Mouse (Mus musculus): Measurements from ENCODE around the gene Cdc25a. TPM values are rescaled to one million over a fixed set of nuclear protein-coding genes. Genes with fewer than 3 reads are reported as not detected.

Gene Cdc25a
- 1 to 10 TPM; 5.1 to 6.5 TPM for total RNA-seq (2021)
- long read RNA-seq, experiment 1, partial matches to known transcripts, result 0 of 3 reads
- long read RNA-seq, experiment 1, other reads (novel, unspliced or antisense), result 2 of 3 reads
- long read RNA-seq, experiment 2, transcript Cdc25a-201 (15 exons, 3,632 nt), result major isoform, 5 of 7 reads
- long read RNA-seq, experiment 2, partial matches to known transcripts, result 0 of 7 reads
- long read RNA-seq, experiment 2, other reads (novel, unspliced or antisense), result 2 of 7 reads

- DNase-seq (ENCODE audit: low spot score in 2 of 2), result peak; percentile 95 to 98
Measured at GRCm38 (mm10) chr9:109874797-109875691, at the start of gene Cdc25a. Gene Cdc25a, plus strand, starts transcription at chr9:109875579.

DNA sequence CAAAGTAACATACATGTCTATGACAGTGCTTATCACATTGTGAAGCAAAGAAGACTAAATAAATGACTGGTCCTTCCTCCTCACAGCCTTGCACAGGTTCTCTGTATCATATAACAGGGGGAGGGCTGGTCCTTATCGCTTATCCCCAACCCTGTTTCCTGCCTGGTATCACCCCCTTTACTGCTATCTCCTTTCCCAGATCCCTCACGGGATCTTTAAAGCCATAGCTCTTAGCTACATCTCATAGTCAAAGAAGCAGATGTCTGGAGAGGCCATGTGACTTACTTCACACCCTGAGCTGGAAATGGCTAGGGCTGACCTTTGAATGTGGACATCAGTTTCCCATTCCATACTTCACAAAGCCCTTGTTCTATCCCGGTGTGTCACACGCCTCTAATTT lies 49.6 kb upstream of the Cdc25a start:
- no peak for DNase-seq (ENCODE audit: low spot score in 2 of 2)

DNA sequence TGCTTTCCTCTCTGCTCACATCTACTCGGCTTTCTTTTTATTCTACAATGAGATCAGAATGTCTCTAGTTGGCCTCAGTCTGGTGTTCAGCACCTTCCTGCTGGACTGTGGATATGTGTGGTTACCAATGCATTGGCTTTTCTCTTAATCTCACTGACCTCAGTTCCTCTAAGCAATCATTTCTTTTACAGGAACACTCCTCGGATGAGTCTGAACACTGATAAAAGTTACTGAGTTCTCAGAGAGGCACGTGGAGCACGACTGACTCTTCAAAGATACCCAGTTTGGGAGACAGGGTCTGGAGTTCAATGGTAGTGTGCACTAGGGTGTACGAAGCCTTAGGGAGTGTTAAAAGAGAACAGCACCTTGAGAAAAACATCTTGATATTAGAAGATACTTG lies 49.2 kb upstream of the Cdc25a start:
- no peak for DNase-seq (ENCODE audit: low spot score in 2 of 2)

GRCm38 (mm10) chr9:109832391-109833087 lies 42.8 kb upstream of the Cdc25a start, which contains the start of gene Nme6:
Gene Nme6, plus strand, starts transcription at chr9:109832749.
- peak; percentile 83 to 84 for DNase-seq (ENCODE audit: low spot score in 2 of 2)

GRCm38 (mm10) chr9:109833088-109833412 lies 42.3 kb upstream of the Cdc25a start:
- no peak for DNase-seq (ENCODE audit: low spot score in 2 of 2)

DNA sequence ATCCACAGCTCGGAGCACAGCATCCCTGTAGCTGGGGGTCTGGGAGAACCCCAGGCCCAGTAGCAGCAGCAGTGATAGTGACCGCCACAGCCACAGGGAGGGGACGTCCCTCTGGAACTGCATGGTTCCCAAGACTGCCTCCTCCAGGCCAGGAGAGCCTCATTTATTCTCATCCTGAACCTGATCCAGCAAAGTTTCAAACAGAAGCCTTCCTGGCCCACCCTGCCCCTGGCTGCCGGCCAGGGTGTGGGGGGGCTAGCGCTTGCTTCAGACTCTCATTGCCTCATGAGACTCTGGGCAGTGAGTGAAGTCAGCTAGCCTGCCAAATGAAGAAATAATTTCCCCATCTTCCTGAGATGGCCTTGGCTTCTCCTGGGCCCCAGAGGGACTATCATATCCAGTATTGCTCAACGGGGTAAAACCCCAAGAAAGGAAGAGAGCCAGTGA lies 26.0 kb upstream of the Cdc25a start, which contains the start of gene Camp:
Gene Camp, minus strand, starts transcription at position 306 of the 447 bp plus-strand sequence.
- DNase-seq (ENCODE audit: low spot score in 2 of 2), result no peak

- no peak for DNase-seq (ENCODE audit: low spot score in 2 of 2)
Measured at GRCm38 (mm10) chr9:109850099-109850498, 25.3 kb upstream of the Cdc25a start.

GRCm38 (mm10) chr9:109854341-109854740 lies 21.0 kb upstream of the Cdc25a start:
- DNase-seq (ENCODE audit: low spot score in 2 of 2), result no peak

DNA sequence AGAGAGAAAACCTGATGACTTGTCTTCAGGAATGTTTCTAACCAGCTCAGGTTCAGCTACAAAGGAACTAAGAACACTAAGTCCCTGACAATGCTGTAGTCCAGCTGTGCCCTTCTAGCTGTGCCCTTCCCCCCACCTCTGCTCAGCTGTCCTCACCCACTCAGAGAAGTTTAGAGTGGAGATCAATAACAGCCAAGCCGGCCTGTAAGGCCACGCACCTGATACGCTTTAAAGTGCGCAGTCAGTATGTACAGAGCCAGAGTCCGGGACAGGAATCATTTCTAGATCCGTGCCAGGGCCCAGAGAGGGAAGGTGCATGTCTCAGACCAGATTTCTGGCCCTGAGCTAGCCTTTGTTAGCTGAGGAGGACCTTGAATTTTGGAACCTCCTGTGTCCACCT lies 19.4 kb upstream of the Cdc25a start:
- DNase-seq (ENCODE audit: low spot score in 2 of 2), result no peak

DNA sequence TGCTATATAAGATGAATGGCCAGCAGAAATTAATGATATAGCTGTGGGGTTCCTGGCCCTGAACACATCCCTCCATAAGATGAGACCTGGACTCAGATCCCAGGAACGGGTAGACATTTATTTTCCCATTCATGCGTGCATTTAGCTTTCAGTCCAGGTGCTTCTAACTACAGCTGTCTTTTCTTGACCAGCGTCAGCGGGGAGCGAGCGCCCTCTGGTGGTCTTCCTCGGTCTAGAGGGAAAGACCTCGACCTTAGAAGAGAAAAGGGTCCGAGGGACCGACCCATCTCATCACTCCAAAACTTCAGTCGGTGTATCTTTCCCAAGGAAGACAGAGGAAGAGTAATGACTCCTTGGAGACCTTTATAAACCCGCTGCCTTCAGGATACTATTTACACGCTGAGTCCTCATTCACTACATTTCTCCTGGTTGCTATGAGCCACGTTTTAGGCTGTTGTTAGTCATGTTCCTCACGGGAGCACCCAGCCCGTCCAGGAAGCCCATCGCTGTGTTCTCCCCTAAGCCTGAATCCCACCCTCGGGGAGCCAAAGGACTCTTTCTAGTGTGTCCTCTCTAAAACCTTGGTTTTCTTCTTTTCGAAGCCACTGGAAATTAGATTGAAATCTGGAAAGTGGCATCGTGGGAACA lies 12.9 kb upstream of the Cdc25a start:
- DNase-seq (ENCODE audit: low spot score in 2 of 2), result peak; percentile 63 to 68

DNA sequence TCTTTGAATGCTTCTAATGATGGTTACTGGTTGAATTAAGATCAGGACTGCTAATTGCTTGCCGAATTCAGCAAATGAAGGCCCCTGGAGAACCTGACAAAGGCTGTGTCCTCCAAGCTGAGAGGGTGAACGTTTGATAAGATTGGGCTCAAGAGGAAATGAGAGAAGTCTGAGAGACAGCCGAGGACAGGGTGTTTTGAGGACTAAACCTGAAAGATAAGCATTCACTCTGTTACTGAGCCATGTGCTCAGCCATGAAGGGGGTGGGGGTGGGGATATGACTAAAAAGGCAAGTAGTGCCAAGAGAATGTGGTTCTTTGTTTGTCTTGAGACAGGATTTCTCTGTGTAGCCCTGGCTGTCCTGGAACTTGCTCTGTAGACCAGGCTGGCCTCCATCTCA lies 12.3 kb upstream of the Cdc25a start:
- DNase-seq (ENCODE audit: low spot score in 2 of 2), result no peak

GRCm38 (mm10) chr9:109866218-109866617 lies 9.2 kb upstream of the Cdc25a start:
- no peak for DNase-seq (ENCODE audit: low spot score in 2 of 2)

DNA sequence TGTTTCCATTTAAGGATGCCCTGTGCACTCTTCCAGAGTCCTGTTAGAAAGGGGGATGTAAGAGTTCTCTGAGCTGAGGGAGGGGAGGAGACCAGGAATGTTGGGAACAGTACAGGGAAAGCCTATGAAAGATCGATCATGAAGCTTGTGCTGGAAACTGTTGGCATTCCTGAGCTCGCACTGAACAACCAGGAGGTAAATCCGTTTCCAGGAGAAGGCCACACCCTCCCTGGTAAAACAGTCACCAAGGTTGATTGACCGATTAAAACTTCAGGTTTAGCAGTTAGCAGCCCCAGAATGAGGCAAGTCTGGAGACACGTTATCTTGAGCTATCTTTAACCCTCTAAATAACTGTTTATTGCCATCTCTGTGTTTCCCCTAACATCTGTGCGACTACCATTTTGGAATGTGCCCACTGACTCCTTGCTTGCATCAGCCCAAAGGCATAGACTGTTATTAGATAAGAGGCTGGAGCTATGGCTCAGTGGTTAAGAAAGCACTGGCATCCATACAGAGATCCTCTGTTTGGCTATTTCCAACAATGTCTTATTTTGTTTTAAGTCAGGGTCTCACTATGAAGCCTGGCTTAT lies 4.3 kb upstream of the Cdc25a start:
- no peak for DNase-seq (ENCODE audit: low spot score in 2 of 2)

GRCm38 (mm10) chr9:109875695-109876601 lies 569 bp downstream of the Cdc25a start:
- DNase-seq (ENCODE audit: low spot score in 2 of 2), result no peak

- DNase-seq (ENCODE audit: low spot score in 2 of 2), result no peak
Measured at GRCm38 (mm10) chr9:109876756-109877155, 1.4 kb downstream of the Cdc25a start.

- no peak for DNase-seq (ENCODE audit: low spot score in 2 of 2)
Measured at GRCm38 (mm10) chr9:109877666-109878065, 2.3 kb downstream of the Cdc25a start.

- no peak for DNase-seq (ENCODE audit: low spot score in 2 of 2)
Measured at GRCm38 (mm10) chr9:109879305-109879704, 3.9 kb downstream of the Cdc25a start.

- no peak for DNase-seq (ENCODE audit: low spot score in 2 of 2)
Measured at GRCm38 (mm10) chr9:109886259-109886658, 10.9 kb downstream of the Cdc25a start.

DNA sequence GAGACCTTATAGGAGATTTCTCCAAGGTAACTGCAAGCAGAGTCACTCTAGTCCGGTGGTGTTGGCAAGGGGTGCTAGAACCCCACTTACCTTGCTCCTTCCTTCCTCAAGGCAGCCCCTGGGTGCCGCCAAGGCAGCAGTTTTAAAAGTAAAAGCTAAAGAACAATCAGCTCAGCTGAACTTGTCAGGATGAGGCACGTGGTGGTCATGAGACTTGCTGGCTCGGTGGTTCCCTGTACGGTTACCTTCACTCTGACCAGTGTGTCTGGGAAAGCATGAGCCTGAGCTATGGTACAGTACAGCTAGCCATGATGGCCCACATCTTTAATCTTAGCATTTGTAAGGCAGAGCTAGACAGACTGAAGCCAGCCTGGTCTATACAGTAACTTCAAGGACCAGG lies 11.9 kb downstream of the Cdc25a start:
- DNase-seq (ENCODE audit: low spot score in 2 of 2), result no peak

DNA sequence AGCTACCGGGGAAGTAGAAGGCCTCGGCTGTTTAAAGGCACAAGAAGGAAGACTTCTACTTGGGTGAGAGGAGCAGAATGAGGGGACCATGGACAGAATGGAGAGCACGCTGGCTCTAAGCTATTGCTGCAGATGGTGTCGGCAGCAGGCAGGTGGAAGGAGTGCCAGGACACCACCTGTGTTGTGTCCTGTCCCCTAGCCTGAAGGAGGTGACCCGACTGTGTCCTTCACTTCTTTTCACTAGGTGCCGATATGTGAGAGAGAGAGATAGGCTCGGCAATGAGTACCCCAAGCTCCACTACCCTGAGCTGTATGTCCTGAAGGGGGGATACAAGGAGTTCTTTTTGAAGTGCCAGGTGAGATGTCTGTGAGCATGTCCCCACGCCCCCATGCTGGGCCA lies 16.1 kb downstream of the Cdc25a start:
- DNase-seq (ENCODE audit: low spot score in 2 of 2), result no peak
